Mouse (Mus musculus) adipose tissue, adult 10 weeks (tissue): ENCODE results near the gene Olfr1535. TPM values are rescaled to one million over a fixed set of nuclear protein-coding genes. Genes with fewer than 3 reads are reported as not detected.

ENCODE experiments used
- polyA plus RNA-seq: library from polyadenylated mRNA; stranded (reverse); fragments of 350-450 nt; fragmentation: Illumina TruSeq; extraction: RNeasy Lipid Tissue Mini Kit (QIAGEN cat#74804); gene quantifications from one replicate; pipeline ENCODE4 v1.2.3, GENCODE M21; 2014; ENCODE audit warnings: low read depth, low replicate concordance

Olfr1535 gene
- polyA plus RNA-seq = not detected

GRCm38 (mm10) chr13:21559793-21560192 lies at the start of gene Olfr1535:
Gene Olfr1535 (minus strand): TSS chr13:21559893.

GRCm38 (mm10) chr13:21581659-21582058 lies 22.0 kb upstream of the Olfr1535 start, which contains the start of gene Olfr1364:
Gene Olfr1364 (minus strand): TSS chr13:21581759.

DNA sequence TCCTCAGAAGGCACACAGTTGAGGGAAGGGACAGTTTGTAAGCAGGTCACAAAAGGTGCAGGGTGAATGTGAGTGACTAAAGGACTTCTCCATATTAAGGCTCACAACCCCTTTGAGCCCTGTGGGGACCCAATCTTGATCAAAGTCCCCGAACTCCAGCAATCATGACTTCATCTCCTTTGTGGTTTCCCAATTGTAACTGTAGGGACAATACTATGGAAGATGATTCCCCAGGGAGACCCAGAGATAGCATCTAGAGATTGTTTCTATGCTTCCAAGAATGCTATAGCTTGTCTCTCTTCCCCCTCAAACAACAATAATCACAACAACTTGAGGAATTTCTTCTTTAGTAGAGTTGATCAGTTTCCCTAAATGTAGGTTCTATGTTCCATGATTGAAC lies 17.0 kb downstream of the Olfr1535 start, which contains the start of gene Olfr1366:
Olfr1366 (minus strand) TSS at position 101 of the 400 bp plus-strand sequence.

GRCm38 (mm10) chr13:21530781-21531201 lies 28.9 kb downstream of the Olfr1535 start, which contains the start of gene Zkscan8:
Gene Zkscan8 (minus strand): TSS chr13:21531120.

Other genes with a start within 250 kb of the Olfr1535 start
- gene Gpx6, start 247.8 kb downstream of the Olfr1535 start, polyA plus RNA-seq = 18.9 TPM
- not detected for gene Olfr1367, start 213.0 kb downstream of the Olfr1535 start, polyA plus RNA-seq
- gene Zscan12, start 197.1 kb downstream of the Olfr1535 start, polyA plus RNA-seq = 7.2 TPM
- gene Zkscan3, start 157.1 kb downstream of the Olfr1535 start, polyA plus RNA-seq = 58.9 TPM
- 2.0 TPM for gene Pgbd1, start 118.8 kb downstream of the Olfr1535 start, polyA plus RNA-seq
- 52.2 TPM for gene Zscan26, start 106.2 kb downstream of the Olfr1535 start, polyA plus RNA-seq
- gene Nkapl, start 91.4 kb downstream of the Olfr1535 start, polyA plus RNA-seq = 3.8 TPM
- 3.7 TPM for gene Zkscan4, start 81.0 kb downstream of the Olfr1535 start, polyA plus RNA-seq
- not detected for gene Gm10065, start 80.5 kb downstream of the Olfr1535 start, polyA plus RNA-seq
- 1.2 TPM for gene AK157302, start 64.7 kb downstream of the Olfr1535 start, polyA plus RNA-seq
- gene Gm11273, start 58.5 kb downstream of the Olfr1535 start, polyA plus RNA-seq = 6.9 TPM
- 8.4 TPM for gene Zkscan8, start 28.8 kb downstream of the Olfr1535 start, polyA plus RNA-seq
- gene Olfr1366, start 17.1 kb downstream of the Olfr1535 start, polyA plus RNA-seq = not detected
- gene Olfr1364, start 21.9 kb upstream of the Olfr1535 start, polyA plus RNA-seq = not detected
- gene Olfr1362, start 54.1 kb upstream of the Olfr1535 start, polyA plus RNA-seq = not detected
- not detected for gene Olfr11, start 82.6 kb upstream of the Olfr1535 start, polyA plus RNA-seq
- not detected for gene Olfr1361, start 103.5 kb upstream of the Olfr1535 start, polyA plus RNA-seq
- gene Olfr1360, start 117.5 kb upstream of the Olfr1535 start, polyA plus RNA-seq = not detected
- not detected for gene Olfr1359, start 138.2 kb upstream of the Olfr1535 start, polyA plus RNA-seq
- not detected for gene Hist1h2bl, start 156.2 kb upstream of the Olfr1535 start, polyA plus RNA-seq
- not detected for gene Hist1h2ai, start 156.5 kb upstream of the Olfr1535 start, polyA plus RNA-seq
- not detected for gene Hist1h3h, start 157.8 kb upstream of the Olfr1535 start, polyA plus RNA-seq
- not detected for gene Hist1h2bm, start 162.2 kb upstream of the Olfr1535 start, polyA plus RNA-seq
- 1.1 TPM for gene Hist1h4j, start 175.2 kb upstream of the Olfr1535 start, polyA plus RNA-seq
- not detected for gene Hist1h4k, start 190.6 kb upstream of the Olfr1535 start, polyA plus RNA-seq
- gene Hist1h2ak, start 193.9 kb upstream of the Olfr1535 start, polyA plus RNA-seq = not detected
- gene Hist1h2bn, start 194.2 kb upstream of the Olfr1535 start, polyA plus RNA-seq = not detected
- not detected for gene Hist1h1b, start 220.7 kb upstream of the Olfr1535 start, polyA plus RNA-seq
- gene Hist1h3i, start 223.5 kb upstream of the Olfr1535 start, polyA plus RNA-seq = not detected
- gene Hist1h2an, start 227.3 kb upstream of the Olfr1535 start, polyA plus RNA-seq = not detected
- gene Hist1h2bp, start 227.6 kb upstream of the Olfr1535 start, polyA plus RNA-seq = 1.7 TPM